Mouse (Mus musculus) heart, postnatal 4 days (tissue): Measurements from ENCODE around the gene Amtn. TPM values are rescaled to one million over a fixed set of nuclear protein-coding genes. Genes with fewer than 3 reads are reported as not detected.
"Not testable (repeated sequence)": the region's sequence is repeated elsewhere in the genome, so short reads cannot be mapped to it uniquely, and the experiment has no call there.

Source experiments
- DNase-seq: peaks from one replicate; pipeline ENCODE4 v3.0.0; 2021
- total RNA-seq, 2 experiments: library from RNA; stranded (reverse); gene quantifications; 2 replicates each; pipeline ENCODE4 v1.2.3; 2021

The Amtn gene
- not detected for total RNA-seq

DNA sequence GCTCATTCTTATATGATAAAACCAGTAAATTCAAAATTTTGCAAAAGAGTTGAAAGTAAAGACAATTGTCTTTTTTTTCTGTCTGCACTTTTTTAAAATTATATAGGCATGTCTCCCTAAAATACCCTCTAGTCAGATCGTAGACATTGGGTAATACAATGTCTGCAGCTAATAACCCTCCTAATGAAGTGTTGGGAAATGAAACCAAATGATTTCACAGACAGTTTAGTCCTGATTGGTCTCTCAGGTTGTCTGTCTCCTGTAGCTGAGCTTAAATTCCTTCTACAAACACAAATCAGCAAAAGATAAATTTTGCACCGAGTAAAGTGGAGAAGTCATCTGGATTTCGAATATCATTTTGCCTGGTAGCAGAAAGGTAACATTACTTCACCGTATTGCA, at the start of gene Amtn:
TSS of gene Amtn (plus strand) at position 301 of the 400 bp plus-strand sequence.
- DNase-seq: no peak

DNA sequence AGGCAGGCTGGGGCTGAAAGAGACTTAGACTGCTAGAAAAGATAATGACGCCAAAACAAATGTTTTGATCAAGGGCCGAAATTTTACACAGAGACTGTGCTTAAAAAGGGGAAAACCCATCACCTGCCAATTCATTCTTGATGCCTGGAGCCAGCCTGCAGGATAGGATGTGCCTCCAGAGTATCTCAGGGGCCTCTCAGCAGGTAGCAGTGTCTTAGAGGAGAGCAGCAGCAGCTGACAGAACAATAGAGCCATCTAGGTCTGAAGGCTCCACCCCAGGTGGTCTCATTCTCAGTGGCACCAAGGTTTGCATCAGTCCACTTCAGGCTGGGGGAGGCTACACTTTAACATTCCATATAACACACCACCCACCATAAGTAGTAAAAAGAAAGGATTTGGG, 27.4 kb upstream of the Amtn start:
- DNase-seq: not testable (repeated sequence)

GRCm38 (mm10) chr5:88364768-88365167, 11.1 kb upstream of the Amtn start:
- peak; percentile 12 for DNase-seq

- DNase-seq: no peak
Observed at GRCm38 (mm10) chr5:88366886-88367285, 9.0 kb upstream of the Amtn start.

GRCm38 (mm10) chr5:88370578-88371232, 5.2 kb upstream of the Amtn start:
- DNase-seq: no peak

DNA sequence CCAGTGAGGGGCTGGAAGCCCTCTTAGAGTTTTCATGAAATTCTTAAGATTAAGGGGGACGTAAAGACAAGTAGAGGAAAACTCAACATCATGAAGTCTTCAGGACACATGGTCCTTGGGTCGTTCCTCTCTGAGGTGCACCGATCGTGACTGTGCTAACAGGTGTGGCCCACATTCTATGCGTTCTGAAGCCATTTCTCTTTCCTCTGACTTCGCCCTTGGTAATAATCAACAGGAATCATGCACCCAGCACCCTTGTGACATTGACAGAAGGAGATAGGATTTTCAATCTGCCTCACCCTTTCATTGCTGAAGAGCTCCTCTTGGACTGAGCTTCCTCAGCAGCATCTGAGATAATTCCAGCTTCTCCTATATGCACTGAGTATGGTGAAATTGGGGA, 3.3 kb upstream of the Amtn start:
- DNase-seq: no peak

- not testable (repeated sequence) for DNase-seq
Observed at GRCm38 (mm10) chr5:88391960-88392359, 16.1 kb downstream of the Amtn start.

DNA sequence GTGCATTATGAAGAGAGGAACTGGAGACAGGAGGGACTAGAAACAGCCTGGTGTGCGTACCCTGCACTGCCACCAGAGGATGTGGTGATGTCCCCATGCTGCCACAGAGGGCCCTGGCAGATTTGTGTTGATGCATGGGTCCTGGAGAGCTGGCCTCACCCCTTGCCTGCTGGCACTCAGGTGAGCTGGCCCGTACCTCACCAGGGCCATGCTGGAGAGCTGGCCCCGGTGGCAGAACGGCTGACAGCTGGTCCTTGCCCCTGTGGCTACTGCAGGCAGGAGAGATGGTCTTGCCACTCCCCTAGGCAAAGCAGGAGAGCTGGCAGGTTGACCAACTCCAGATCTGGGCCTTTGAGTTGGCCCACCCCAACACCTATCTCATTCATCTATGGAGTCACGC, 22.7 kb downstream of the Amtn start:
- no peak for DNase-seq

DNA sequence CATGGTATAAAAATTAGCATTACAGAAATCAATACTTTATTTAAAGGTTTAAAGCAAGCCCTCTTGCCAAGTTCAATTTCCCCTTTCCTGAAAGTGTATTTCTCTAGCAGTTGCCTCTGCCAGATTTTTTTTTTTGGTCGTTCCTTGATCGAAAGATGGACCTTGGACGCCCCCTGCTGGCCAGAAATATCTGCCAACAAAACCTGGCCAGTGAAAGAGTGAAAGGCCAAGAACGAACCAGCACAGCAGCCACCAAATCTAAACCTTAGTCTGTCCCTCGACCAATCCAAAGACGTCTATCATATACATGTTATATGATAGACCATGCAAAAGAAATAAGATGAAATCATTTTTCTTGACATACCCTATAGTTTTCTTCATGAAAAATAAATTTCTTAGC, 23.9 kb downstream of the Amtn start:
- peak; percentile 83 for DNase-seq

DNA sequence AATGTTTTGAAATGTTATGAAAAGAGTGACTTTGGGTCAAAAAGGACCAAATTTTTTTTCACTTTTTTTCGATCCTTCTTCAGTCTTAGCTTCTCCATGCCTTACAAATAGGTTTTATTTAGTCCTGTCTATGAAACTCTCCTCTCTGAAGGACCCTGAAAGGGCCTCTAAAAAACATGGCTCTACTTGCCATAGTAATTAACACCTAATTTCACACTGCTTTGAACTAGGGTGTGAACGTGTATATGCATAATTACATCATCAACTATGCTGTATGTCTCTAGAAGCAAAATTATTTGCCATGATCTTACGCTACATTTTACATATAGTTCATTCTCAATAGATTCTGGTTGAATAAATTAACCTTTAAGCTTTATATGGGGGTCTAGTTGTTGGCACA, 25.6 kb downstream of the Amtn start:
- no peak for DNase-seq

GRCm38 (mm10) chr5:88420319-88421065, 44.6 kb downstream of the Amtn start:
- DNase-seq: no peak

- not testable (repeated sequence) for DNase-seq
Observed at GRCm38 (mm10) chr5:88424892-88425291, 49.0 kb downstream of the Amtn start.

DNA sequence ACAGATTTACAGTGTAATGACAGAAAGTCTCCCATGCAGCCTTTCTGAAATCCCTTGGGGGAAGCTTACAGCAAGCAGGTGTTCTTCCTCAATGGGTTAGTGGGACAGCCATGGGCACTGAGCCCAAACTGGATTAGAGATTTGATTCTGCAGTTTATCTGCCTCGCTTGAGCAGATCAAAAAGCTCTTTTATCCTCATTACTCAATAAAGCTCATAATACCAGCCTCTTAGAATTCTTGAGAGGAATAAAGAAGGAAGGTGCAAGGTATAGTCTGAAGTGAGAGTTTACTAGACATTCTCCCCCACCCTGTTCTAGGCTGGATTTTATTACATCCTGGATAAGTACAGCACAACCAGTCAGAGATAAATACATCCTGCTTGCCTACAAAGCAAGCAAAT, 50.8 kb downstream of the Amtn start:
- DNase-seq: no peak

Other genes starting within 250 kb of the Amtn start
- gene Gm11115, start 222.0 kb upstream of the Amtn start, total RNA-seq: not detected
- not detected for gene Gm7714, start 107.2 kb upstream of the Amtn start, total RNA-seq
- gene Prol1, start 58.8 kb upstream of the Amtn start, total RNA-seq: not detected
- gene Ambn, start 79.9 kb downstream of the Amtn start, total RNA-seq: not detected
- gene Enam, start 111.9 kb downstream of the Amtn start, total RNA-seq: not detected
- gene Jchain, start 151.8 kb downstream of the Amtn start, total RNA-seq: under 1 TPM; 0.19 to 0.43 TPM
- 10 to 100 TPM; 24.5 to 25.6 TPM for gene Utp3, start 178.4 kb downstream of the Amtn start, total RNA-seq
- 10 to 100 TPM; 15.8 to 16.1 TPM for gene Rufy3, start 188.9 kb downstream of the Amtn start, total RNA-seq